Mouse (Mus musculus) small intestine, adult 2 months (tissue): ENCODE measurements around the gene 5730522E02Rik.

Experiments
- CTCF ChIP-seq: fragments of 200-500 bp; IDR thresholded peaks from 2 replicates; pipeline ENCODE4 v1.5.1; 2012; ENCODE audit warnings: low read depth, mild to moderate bottlenecking, control low read depth, inconsistent platforms, low read length, moderate library complexity, mixed read lengths; ENCODE audit not compliant: insufficient replicate concordance, insufficient read length; ENCODE audit errors: extremely low read depth
- POLR2A ChIP-seq: fragments of 200-500 bp; IDR thresholded peaks from 2 replicates; pipeline ENCODE4 v1.6.1; 2012; ENCODE audit warnings: low read depth, mild to moderate bottlenecking, control low read depth, inconsistent platforms, low read length, moderate library complexity

DNA sequence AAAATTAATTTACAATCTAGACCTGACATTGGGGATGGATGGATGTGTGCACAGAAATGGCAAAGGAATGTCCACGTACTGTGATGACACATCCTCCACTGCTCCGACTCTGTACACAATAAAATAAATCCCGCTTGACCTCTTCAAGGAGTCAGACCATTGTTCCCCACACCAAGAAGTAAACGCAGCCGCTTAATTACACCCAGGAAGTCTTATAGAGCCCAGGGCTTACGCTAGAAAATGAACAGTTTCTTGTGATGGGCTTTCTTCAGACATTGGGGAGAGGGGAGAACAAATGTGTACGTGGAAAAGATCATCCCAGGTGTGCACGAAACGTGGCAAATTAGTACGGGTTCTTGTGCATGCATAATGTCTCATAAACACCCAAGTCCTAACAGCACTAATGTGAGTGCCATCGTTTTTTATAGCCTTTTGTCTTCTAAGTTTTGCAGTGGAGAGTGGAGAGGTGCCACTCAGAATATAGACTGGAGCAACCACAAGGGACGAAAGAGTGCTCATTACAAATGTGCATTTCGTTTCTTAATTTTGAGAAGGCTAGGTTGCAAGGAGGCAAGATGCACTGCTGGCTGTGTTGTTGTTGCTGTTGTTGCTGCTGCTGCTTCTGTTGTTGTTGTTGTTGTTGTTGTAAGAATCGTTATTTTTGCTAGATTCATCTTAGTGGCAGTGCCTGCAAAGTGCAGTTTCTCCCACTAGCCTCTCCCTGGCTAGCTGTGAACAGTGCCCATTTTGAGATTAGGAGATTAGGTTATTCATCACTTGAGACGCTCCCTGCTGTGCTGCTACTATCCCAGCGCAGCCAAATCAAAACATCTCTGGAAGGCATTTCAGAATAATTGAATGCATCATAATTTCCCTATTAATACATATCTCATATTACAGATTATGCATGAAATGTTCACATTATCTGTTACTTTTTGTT, 353.7 kb downstream of the 5730522E02Rik start:
- TF ChIP-seq POLR2A (no peak), CTCF (no peak)
